Mouse (Mus musculus) intestine, postnatal 0 days (tissue): ENCODE measurements around the gene Kcng1. TPM values are rescaled to one million over a fixed set of nuclear protein-coding genes. Genes with fewer than 3 reads are reported as not detected.
A peak's percentile ranks its signal among the peaks of the same experiment; 100 is the strongest.

Source experiments
- ATAC-seq: fragments of 200-750 bp; cut with Nextera tagmentation; 2 replicates; pipeline ENCODE4 v1.8.0; 2017; ENCODE audit warnings: mild to moderate bottlenecking, moderate TSS enrichment, moderate library complexity
- H3K27ac ChIP-seq: fragments of 300-500 bp; sonication (generic); 2 replicates; pipeline ENCODE4 v1.5.1; 2014; ENCODE audit warnings: mild to moderate bottlenecking, low read depth, low read length, moderate library complexity
- H3K27me3 ChIP-seq: fragments of 300-500 bp; sonication (generic); replicated peaks from 2 replicates; pipeline ENCODE4 v1.6.1; 2014; ENCODE audit warnings: low read length, mixed read lengths; ENCODE audit not compliant: control insufficient read depth, insufficient read depth
- H3K36me3 ChIP-seq: fragments of 300-500 bp; sonication (generic); 2 replicates; pipeline ENCODE4 v1.6.1; 2014; ENCODE audit warnings: mild to moderate bottlenecking, moderate library complexity; ENCODE audit not compliant: control insufficient read depth, insufficient read depth
- H3K4me1 ChIP-seq: fragments of 300-500 bp; sonication (generic); replicated peaks from 2 replicates; pipeline ENCODE4 v1.6.1; 2014; ENCODE audit warnings: antibody characterized with exemption, low read length, mixed read lengths; ENCODE audit not compliant: control insufficient read depth, insufficient read depth
- H3K4me2 ChIP-seq: fragments of 300-500 bp; sonication (generic); replicated peaks from 2 replicates; pipeline ENCODE4 v1.6.1; 2014; ENCODE audit warnings: low read depth, mild to moderate bottlenecking, moderate library complexity
- H3K4me3 ChIP-seq: fragments of 300-500 bp; sonication (generic); 2 replicates; pipeline ENCODE4 v1.5.1; 2014; ENCODE audit warnings: low read depth, low read length
- H3K9ac ChIP-seq: fragments of 300-500 bp; sonication (generic); 2 replicates; pipeline ENCODE4 v1.6.1; 2014; ENCODE audit warnings: mild to moderate bottlenecking, low read depth, low read length
- H3K9me3 ChIP-seq: fragments of 300-500 bp; sonication (generic); 2 replicates; pipeline ENCODE4 v1.6.1; 2016; ENCODE audit warnings: mixed run types; ENCODE audit not compliant: control insufficient read depth
- CTCF ChIP-seq: sonication (generic); IDR thresholded peaks from 2 replicates; pipeline ENCODE4 v1.5.1; 2016; ENCODE audit warnings: low read depth, mild to moderate bottlenecking, control low read depth, antibody characterized with exemption, moderate library complexity
- WGBS: fragments of 180-500 bp; shearing (Covaris S2); extraction: QIAGEN DNeasy Blood & Tissue Kit; methylation state at CpG from one replicate; pipeline ENCODE4 v1.1.7; 2014; 5-methylcytosine and 5-hydroxymethylcytosine counted together
- polyA plus RNA-seq: library from polyadenylated mRNA; unstranded; fragments of >200 nt; fragmentation: Nextera tagmentation; extraction: Ambion mirVana; gene quantifications from 2 replicates; pipeline ENCODE4 v1.2.1, GENCODE M21; 2015

Gene Kcng1
- polyA plus RNA-seq, 1 experiment from 2014 or later: 1.8 TPM

- Histone ChIP-seq H3K4me1 (no peaks in the 10 kb centered on the region), H3K4me2 (no peak overlapping the region), H3K9me3 (no peaks in the 10 kb centered on the region), H3K4me3 (no peak overlapping the region), H3K36me3 (no peaks in the 10 kb centered on the region), H3K27me3 (no peaks in the 10 kb centered on the region), H3K9ac (no peak overlapping the region), H3K27ac (no peak overlapping the region)
- no peak for ATAC-seq
- no peak for TF ChIP-seq CTCF
- 44% methylated on average over 4 of the region's 4 CpGs for WGBS
These were observed 31.0 kb upstream of the Kcng1 start for GRCm38 (mm10) chr2:168312504-168312903.

DNA sequence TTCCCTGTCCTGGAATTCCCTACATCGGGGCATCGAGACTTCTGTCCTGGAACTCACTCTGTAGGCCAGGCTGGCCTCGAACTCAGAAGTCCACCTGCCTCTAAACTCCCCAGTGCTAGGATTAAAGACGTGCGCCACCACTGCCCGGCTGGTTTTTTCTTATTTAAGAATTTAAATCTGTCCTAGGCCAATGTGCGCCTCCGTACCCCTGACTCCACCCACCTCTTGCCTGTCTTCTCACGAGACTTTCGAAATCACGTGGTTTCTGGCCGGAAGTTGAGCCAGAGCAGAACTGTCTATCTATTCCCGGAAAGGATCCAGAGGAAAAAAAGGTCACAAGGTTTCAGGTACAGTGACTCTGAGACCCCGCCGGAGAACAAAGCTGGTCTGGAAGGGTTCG, 29.5 kb upstream of the Kcng1 start:
- no peak overlapping the region for H3K4me2 ChIP-seq
- H3K27me3 ChIP-seq: no peaks in the 10 kb centered on the region
- TF ChIP-seq CTCF: no peak
- H3K4me3 ChIP-seq: no peak overlapping the region
- H3K36me3 ChIP-seq: no peaks in the 10 kb centered on the region
- H3K9ac ChIP-seq: no peak overlapping the region
- WGBS: 91% methylated on average over 16 of the region's 16 CpGs
- no peak overlapping the region for H3K27ac ChIP-seq
- no peaks in the 10 kb centered on the region for H3K9me3 ChIP-seq
- ATAC-seq: no peak
- no peaks in the 10 kb centered on the region for H3K4me1 ChIP-seq

- TF ChIP-seq CTCF: no peak
- ATAC-seq: no peak
- no peaks in the 10 kb centered on the region for H3K9me3 ChIP-seq
- no peaks in the 10 kb centered on the region for H3K27me3 ChIP-seq
- H3K4me2 ChIP-seq: no peak overlapping the region
- H3K4me1 ChIP-seq: no peaks in the 10 kb centered on the region
- no peak overlapping the region for H3K27ac ChIP-seq
- H3K36me3 ChIP-seq: no peaks in the 10 kb centered on the region
- WGBS: 36% methylated on average over 7 of the region's 7 CpGs
- H3K9ac ChIP-seq: no peak overlapping the region
- no peak overlapping the region for H3K4me3 ChIP-seq
These were observed 27.4 kb upstream of the Kcng1 start for GRCm38 (mm10) chr2:168308916-168309315.

GRCm38 (mm10) chr2:168299650-168300049, 18.1 kb upstream of the Kcng1 start:
- 85% methylated on average over 8 of the region's 8 CpGs for WGBS
- H3K4me1 ChIP-seq: no peaks in the 10 kb centered on the region
- no peaks in the 10 kb centered on the region for H3K27me3 ChIP-seq
- ATAC-seq: no peak
- H3K4me2 ChIP-seq: no peak overlapping the region
- no peak overlapping the region for H3K27ac ChIP-seq
- H3K36me3 ChIP-seq: no peaks in the 10 kb centered on the region
- H3K9me3 ChIP-seq: no peaks in the 10 kb centered on the region
- H3K4me3 ChIP-seq: no peak overlapping the region
- no peak for TF ChIP-seq CTCF
- no peak overlapping the region for H3K9ac ChIP-seq

DNA sequence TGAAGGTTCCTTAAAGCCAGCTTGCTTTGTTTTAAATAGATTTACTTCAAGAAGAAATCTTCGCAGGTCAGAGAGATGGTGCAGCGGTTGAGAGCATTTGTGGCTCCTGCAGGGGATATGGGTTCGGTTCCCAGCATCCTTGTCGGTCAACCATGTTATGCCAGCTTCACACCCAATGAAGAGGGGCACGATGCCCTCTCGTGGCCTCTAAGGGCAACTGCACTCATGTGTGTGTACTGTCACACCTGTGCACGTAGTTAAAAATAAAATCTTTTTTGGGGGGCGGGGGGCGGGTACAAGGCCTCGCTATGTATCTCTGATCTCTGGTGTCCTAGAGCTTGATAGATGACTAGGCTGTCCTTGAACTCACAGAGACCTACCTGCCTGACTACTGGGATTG, 15.0 kb upstream of the Kcng1 start:
- H3K9ac ChIP-seq: no peak overlapping the region
- no peak for ATAC-seq
- peak; percentile 26 for TF ChIP-seq CTCF
- H3K4me3 ChIP-seq: no peak overlapping the region
- H3K27me3 ChIP-seq: no peaks in the 10 kb centered on the region
- no peak overlapping the region for H3K27ac ChIP-seq
- no peaks in the 10 kb centered on the region for H3K9me3 ChIP-seq
- 88% methylated on average over 10 of the region's 10 CpGs for WGBS
- H3K4me1 ChIP-seq: no peaks in the 10 kb centered on the region
- H3K4me2 ChIP-seq: no peak overlapping the region
- H3K36me3 ChIP-seq: no peaks in the 10 kb centered on the region

- no peak for ATAC-seq
- no peak overlapping the region for H3K27ac ChIP-seq
- H3K9me3 ChIP-seq: no peaks in the 10 kb centered on the region
- no peaks in the 10 kb centered on the region for H3K36me3 ChIP-seq
- no peak overlapping the region for H3K9ac ChIP-seq
- 26% methylated on average over 6 of the region's 6 CpGs for WGBS
- no peak overlapping the region for H3K4me3 ChIP-seq
- H3K4me1 ChIP-seq: no peaks in the 10 kb centered on the region
- H3K27me3 ChIP-seq: no peaks in the 10 kb centered on the region
- H3K4me2 ChIP-seq: no peak overlapping the region
- no peak for TF ChIP-seq CTCF
These were observed 11.0 kb upstream of the Kcng1 start for GRCm38 (mm10) chr2:168292521-168292920.

DNA sequence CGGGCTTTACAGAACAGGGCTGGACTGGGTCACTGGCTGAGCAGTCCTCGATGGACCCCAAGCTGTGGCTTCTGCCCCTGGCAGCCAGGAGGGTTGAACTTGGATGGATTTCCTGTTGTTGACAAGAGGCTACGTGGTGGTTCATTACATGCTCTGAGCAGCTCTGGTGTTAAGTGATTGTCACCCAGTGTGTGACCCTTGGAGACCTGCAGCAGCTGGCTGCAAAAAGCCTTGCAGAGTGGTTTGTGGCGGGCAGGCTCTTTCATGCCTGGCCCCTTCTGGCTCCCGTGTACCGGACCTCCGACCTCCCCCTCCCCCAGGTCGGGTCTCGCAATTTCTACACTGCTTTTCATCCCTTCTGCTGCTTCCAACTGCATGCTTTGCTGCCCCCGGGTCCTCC, 10.5 kb upstream of the Kcng1 start:
- 13% methylated on average over 10 of the region's 10 CpGs for WGBS
- Histone ChIP-seq H3K4me1 (no peaks in the 10 kb centered on the region), H3K27ac (no peak overlapping the region), H3K4me2 (no peak overlapping the region), H3K4me3 (no peak overlapping the region), H3K36me3 (no peaks in the 10 kb centered on the region), H3K9ac (no peak overlapping the region), H3K27me3 (no peaks in the 10 kb centered on the region), H3K9me3 (no peaks in the 10 kb centered on the region)
- ATAC-seq: no peak
- TF ChIP-seq CTCF: no peak
